Mouse (Mus musculus) E14TG2a.4 (cell line): ENCODE results near the gene Gvin1.
"Not testable (repeated sequence)": the region's sequence is repeated elsewhere in the genome, so short reads cannot be mapped to it uniquely, and the experiment has no call there.

Source experiments
- H3K27me3 ChIP-seq: 2 replicates; pipeline ENCODE4 v1.6.1; 2014; ENCODE audit warnings: low read length, control low read depth; ENCODE audit not compliant: insufficient read depth
- H3K36me3 ChIP-seq: 2 replicates; pipeline ENCODE4 v1.6.1; 2014; ENCODE audit warnings: low read length, control low read depth; ENCODE audit not compliant: insufficient read depth
- H3K4me1 ChIP-seq: replicated peaks from 2 replicates; pipeline ENCODE4 v1.6.1; 2014; ENCODE audit warnings: low read depth, low read length, control low read depth
- H3K4me3 ChIP-seq: replicated peaks from 2 replicates; pipeline ENCODE4 v1.5.1; 2014; ENCODE audit warnings: mild to moderate bottlenecking, low read length
- H3K9me3 ChIP-seq: 2 replicates; pipeline ENCODE4 v1.6.1; 2014; ENCODE audit warnings: low read length, control low read depth

The Gvin1 gene

DNA sequence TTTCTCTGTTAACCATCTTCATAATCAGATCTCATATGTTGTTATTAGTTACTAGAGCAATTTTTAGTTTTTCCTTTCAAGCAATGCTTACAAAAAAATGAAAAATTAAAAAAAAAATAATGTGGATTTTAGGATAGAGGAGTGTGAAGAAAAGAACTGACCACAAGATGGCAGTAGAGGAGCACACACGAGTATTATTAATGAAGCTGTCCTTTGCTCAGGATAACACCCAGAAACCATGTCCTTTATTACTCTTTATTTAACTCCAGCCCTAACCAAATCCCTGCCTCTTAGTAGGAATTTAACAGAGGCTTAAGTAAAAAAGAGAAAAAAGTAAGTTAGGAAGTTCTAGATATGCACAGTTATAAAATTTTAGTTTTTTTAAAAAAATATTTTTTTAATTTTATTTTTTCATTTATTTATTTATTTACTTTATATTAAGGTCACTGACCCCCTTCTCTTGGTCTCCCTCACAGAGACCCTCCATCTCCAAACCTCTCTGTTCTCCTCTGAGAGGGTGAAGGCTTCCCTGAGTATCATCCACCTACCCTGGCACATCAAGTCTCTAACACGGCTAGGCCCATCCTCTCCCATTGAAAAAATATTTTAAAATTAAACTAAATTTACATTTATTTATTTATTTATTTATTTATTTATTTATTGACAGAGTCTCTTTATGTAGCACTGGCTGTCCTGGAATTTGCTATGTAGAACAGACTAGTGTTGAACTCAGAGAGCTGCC, 69.9 kb downstream of the Gvin1 start:
- not testable (repeated sequence) for H3K4me1 ChIP-seq, H3K36me3 ChIP-seq, H3K27me3 ChIP-seq

DNA sequence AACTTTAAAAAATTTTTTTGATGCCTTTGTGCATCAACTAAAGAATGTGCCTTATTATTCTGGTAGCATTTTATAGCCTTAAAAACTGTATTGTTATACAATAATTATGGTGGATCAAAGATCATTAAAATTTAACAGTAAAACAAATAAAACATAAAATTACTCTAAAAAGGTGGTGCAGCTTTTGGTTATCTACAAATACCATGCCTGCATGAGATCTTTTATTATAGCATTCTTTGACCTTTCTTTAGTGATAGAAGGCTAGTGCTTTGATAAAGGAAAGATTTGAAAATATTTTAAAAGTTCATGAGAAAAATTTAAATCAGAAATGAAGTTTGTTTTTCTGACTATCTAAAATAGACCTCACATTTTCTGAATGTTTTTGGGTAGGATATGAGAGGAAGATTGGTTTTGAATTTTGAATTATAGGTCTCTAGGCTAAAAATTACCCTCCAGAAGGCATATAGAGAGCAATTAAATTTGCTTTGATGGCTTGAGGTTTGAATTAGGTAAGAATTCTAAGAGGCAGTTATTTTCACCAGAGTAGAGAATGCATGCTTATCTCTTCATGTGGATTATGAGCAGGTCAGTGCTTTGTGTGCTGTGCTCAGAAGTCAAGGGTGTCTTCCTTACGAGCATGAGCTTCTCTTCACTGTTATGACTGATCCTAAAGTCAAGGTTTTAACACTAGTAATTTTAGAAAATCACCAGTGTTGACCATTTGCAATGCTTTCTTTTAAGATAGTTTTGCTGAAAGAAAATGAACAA, 73.8 kb downstream of the Gvin1 start:
- not testable (repeated sequence) for H3K9me3 ChIP-seq, H3K27me3 ChIP-seq, H3K36me3 ChIP-seq, H3K4me1 ChIP-seq, H3K4me3 ChIP-seq

More for the DNA sequence above, 69.9 kb downstream of the Gvin1 start:
- not testable (repeated sequence) for H3K9me3 ChIP-seq, H3K4me3 ChIP-seq

DNA sequence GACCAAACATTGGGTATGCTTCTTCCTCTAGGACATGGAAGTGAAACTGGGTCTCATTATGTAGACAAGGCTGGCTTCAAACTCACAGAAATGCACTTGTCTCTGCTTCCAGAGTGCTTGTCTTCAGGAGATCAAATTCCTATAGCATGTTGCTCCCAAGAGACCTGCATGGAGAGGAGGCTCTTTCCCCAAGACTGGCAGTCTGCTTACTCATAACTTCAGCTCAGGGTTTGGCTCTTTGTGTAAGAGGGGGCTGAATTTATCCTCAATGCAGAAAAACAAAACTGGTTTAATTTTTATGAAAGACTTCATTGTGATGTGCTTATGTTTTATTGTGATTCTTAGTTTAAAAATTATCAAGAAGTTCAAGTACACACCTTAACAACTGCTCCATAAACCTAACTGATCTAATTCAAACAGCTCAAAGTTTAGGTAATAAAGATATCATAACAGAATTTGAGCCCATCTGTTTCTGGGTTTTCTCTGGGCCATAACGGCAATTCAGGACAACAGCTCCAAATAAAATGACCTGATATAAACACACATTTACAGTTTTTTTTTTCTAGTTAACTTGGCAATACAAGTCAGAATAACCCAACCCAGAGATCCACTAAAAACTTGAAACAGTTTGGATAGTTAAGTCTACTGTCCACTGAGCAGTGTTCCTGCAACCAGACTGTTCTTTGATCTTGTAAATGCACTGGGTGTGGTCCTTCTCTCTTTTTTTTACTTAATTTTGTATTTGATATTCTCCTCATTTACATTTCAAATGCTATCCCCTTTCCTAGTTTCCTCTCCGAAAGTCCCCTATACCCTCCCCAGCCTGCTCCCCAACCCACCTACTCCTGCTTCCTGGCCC, 97.8 kb downstream of the Gvin1 start:
- not testable (repeated sequence) for H3K27me3 ChIP-seq, H3K9me3 ChIP-seq, H3K4me3 ChIP-seq, H3K4me1 ChIP-seq, H3K36me3 ChIP-seq
